Mouse (Mus musculus) midbrain, postnatal 0 days (tissue): ENCODE measurements at regions not wholly inside any gene's neighbourhood (a gene's known extent, or its start where the extent isn't known, plus 50 kb on each side); places are given as distances from the start of the nearest gene placed in this dataset.

ENCODE experiments used
- ATAC-seq: fragments of 200-750 bp; cut with Nextera tagmentation; 2 replicates; pipeline ENCODE4 v1.8.0; 2017; ENCODE audit warnings: moderate number of reproducible peaks, mild to moderate bottlenecking, moderate TSS enrichment, moderate library complexity; ENCODE audit not compliant: low FRiP score
- DNase-seq: peaks from one replicate; pipeline ENCODE4 v3.0.0-alpha.2; 2015; ENCODE audit warnings: low spot score
- H3K27ac ChIP-seq: fragments of 300-500 bp; sonication (generic); 2 replicates; pipeline ENCODE4 v1.5.1; 2014; ENCODE audit warnings: low read depth, mild to moderate bottlenecking, low read length, mixed read lengths
- H3K27me3 ChIP-seq: fragments of 300-500 bp; sonication (generic); 2 replicates; pipeline ENCODE4 v1.6.1; 2014; ENCODE audit warnings: low read length, control low read depth, mixed read lengths; ENCODE audit not compliant: insufficient read depth
- H3K36me3 ChIP-seq: fragments of 300-500 bp; sonication (generic); 2 replicates; pipeline ENCODE4 v1.6.1; 2014; ENCODE audit warnings: low read length, control low read depth, mixed read lengths; ENCODE audit not compliant: insufficient read depth
- H3K4me1 ChIP-seq: fragments of 300-500 bp; sonication (generic); 2 replicates; pipeline ENCODE4 v1.6.1; 2014; ENCODE audit warnings: mild to moderate bottlenecking, control low read depth, antibody characterized with exemption, low read length, mixed read lengths; ENCODE audit not compliant: insufficient read depth
- H3K4me2 ChIP-seq: fragments of 300-500 bp; sonication (generic); 2 replicates; pipeline ENCODE4 v1.6.1; 2014; ENCODE audit warnings: low read depth, mild to moderate bottlenecking, low read length, mixed read lengths; ENCODE audit not compliant: poor library complexity, severe bottlenecking
- H3K4me3 ChIP-seq: fragments of 300-500 bp; sonication (generic); 2 replicates; pipeline ENCODE4 v1.5.1; 2014; ENCODE audit warnings: low read depth, mild to moderate bottlenecking, low read length, moderate library complexity
- H3K9ac ChIP-seq: fragments of 300-500 bp; sonication (generic); replicated peaks from 2 replicates; pipeline ENCODE4 v1.6.1; 2014; ENCODE audit warnings: mild to moderate bottlenecking, low read length, moderate library complexity, mixed read lengths; ENCODE audit not compliant: poor library complexity, severe bottlenecking
- H3K9me3 ChIP-seq: fragments of 300-500 bp; sonication (generic); 2 replicates; pipeline ENCODE4 v1.6.1; 2016; ENCODE audit warnings: low read length, control low read depth
- CTCF ChIP-seq: IDR thresholded peaks from 2 replicates; pipeline ENCODE4 v1.5.1; 2016; ENCODE audit warnings: antibody characterized with exemption, mild to moderate bottlenecking
- WGBS: fragments of 180-500 bp; shearing (Covaris S2); extraction: QIAGEN DNeasy Blood & Tissue Kit; methylation state at CpG from one replicate; pipeline ENCODE4 v1.1.7; 2014; 5-methylcytosine and 5-hydroxymethylcytosine counted together

- H3K4me1 ChIP-seq = no peaks in the 10 kb centered on the region
- H3K36me3 ChIP-seq = no peaks in the 10 kb centered on the region
- no peak for DNase-seq
- H3K9ac ChIP-seq = no peak overlapping the region
- no peak overlapping the region for H3K4me2 ChIP-seq
- no peak for TF ChIP-seq CTCF
- WGBS = 89% methylated on average over 3 of the region's 3 CpGs
- H3K9me3 ChIP-seq = no peaks in the 10 kb centered on the region
- H3K4me3 ChIP-seq = no peak overlapping the region
- ATAC-seq = no peak
- H3K27ac ChIP-seq = no peak overlapping the region
- no peaks in the 10 kb centered on the region for H3K27me3 ChIP-seq
These were observed 166.4 kb upstream of the Ttc29 start for GRCm38 (mm10) chr8:78046691-78047090.

- TF ChIP-seq CTCF = peak; percentile 61
- DNase-seq (peak; percentile 58), ATAC-seq (no peak)
- H3K9ac ChIP-seq = no peak overlapping the region
- 83% methylated on average over 3 of the region's 3 CpGs for WGBS
- no peak overlapping the region for H3K4me3 ChIP-seq
- H3K27ac ChIP-seq = no peak overlapping the region
- H3K4me2 ChIP-seq = no peak overlapping the region
- H3K27me3 ChIP-seq = no peaks in the 10 kb centered on the region
- H3K9me3 ChIP-seq = no peaks in the 10 kb centered on the region
- H3K36me3 ChIP-seq = no peaks in the 10 kb centered on the region
- no peaks in the 10 kb centered on the region for H3K4me1 ChIP-seq
These were observed 162.3 kb upstream of the Ttc29 start for GRCm38 (mm10) chr8:78050768-78051167.

GRCm38 (mm10) chr8:78054435-78054834 is 158.7 kb upstream of the Ttc29 start:
- no peak overlapping the region for H3K4me2 ChIP-seq
- DNase-seq (no peak), ATAC-seq (no peak)
- H3K4me3 ChIP-seq = no peak overlapping the region
- H3K27me3 ChIP-seq = no peaks in the 10 kb centered on the region
- H3K27ac ChIP-seq = no peak overlapping the region
- 29% methylated on average over 5 of the region's 5 CpGs for whole genome bisulfite sequencing
- H3K36me3 ChIP-seq = no peaks in the 10 kb centered on the region
- no peaks in the 10 kb centered on the region for H3K4me1 ChIP-seq
- TF ChIP-seq CTCF = no peak
- no peak overlapping the region for H3K9ac ChIP-seq
- no peaks in the 10 kb centered on the region for H3K9me3 ChIP-seq

- H3K9me3 ChIP-seq = no peaks in the 10 kb centered on the region
- H3K9ac ChIP-seq = no peak overlapping the region
- H3K36me3 ChIP-seq = no peaks in the 10 kb centered on the region
- WGBS = 21% methylated on average over 8 of the region's 8 CpGs
- no peaks in the 10 kb centered on the region for H3K27me3 ChIP-seq
- DNase-seq (no peak), ATAC-seq (no peak)
- H3K4me3 ChIP-seq = no peak overlapping the region
- no peak for TF ChIP-seq CTCF
- H3K27ac ChIP-seq = no peak overlapping the region
- no peaks in the 10 kb centered on the region for H3K4me1 ChIP-seq
- no peak overlapping the region for H3K4me2 ChIP-seq
These were observed 158.2 kb upstream of the Ttc29 start for GRCm38 (mm10) chr8:78054920-78055319.

- no peak overlapping the region for H3K4me3 ChIP-seq
- no peaks in the 10 kb centered on the region for H3K4me1 ChIP-seq
- H3K36me3 ChIP-seq = no peaks in the 10 kb centered on the region
- 48% methylated on average over 3 of the region's 3 CpGs for WGBS
- no peak overlapping the region for H3K9ac ChIP-seq
- TF ChIP-seq CTCF = no peak
- ATAC-seq = no peak
- DNase-seq = no peak
- no peaks in the 10 kb centered on the region for H3K27me3 ChIP-seq
- H3K4me2 ChIP-seq = no peak overlapping the region
- H3K9me3 ChIP-seq = no peaks in the 10 kb centered on the region
- H3K27ac ChIP-seq = no peak overlapping the region
These were observed 157.6 kb upstream of the Ttc29 start for GRCm38 (mm10) chr8:78055531-78055930.

- no peak for TF ChIP-seq CTCF
- Histone ChIP-seq H3K36me3 (no peaks in the 10 kb centered on the region), H3K9me3 (no peaks in the 10 kb centered on the region), H3K27me3 (no peaks in the 10 kb centered on the region), H3K4me3 (no peak overlapping the region), H3K9ac (no peak overlapping the region), H3K4me2 (no peak overlapping the region), H3K27ac (no peak overlapping the region), H3K4me1 (no peaks in the 10 kb centered on the region)
- no peak for ATAC-seq
- no peak for DNase-seq
- 78% methylated on average over 4 of the region's 4 CpGs for WGBS
These were observed 155.7 kb upstream of the Ttc29 start for GRCm38 (mm10) chr8:78057357-78057756.
